Mouse (Mus musculus) liver, embryonic 14.5 days (tissue): ENCODE measurements around the gene Rps2. TPM values are rescaled to one million over a fixed set of nuclear protein-coding genes. Genes with fewer than 3 reads are reported as not detected.
A peak's percentile ranks its signal among the peaks of the same experiment; 100 is the strongest.

ENCODE experiments used
- ATAC-seq: fragments of 200-750 bp; cut with Nextera tagmentation; 2 replicates; pipeline ENCODE4 v1.8.0; 2017; ENCODE audit warnings: moderate number of reproducible peaks, mild to moderate bottlenecking, moderate library complexity; ENCODE audit not compliant: insufficient read depth
- DNase-seq, 3 experiments: peaks; one replicate each; pipeline ENCODE4 v3.0.0-alpha.2; 2012 to 2013; ENCODE audit warnings: low read depth in 3 of 3, low spot score in 3 of 3
- H3K27ac ChIP-seq: fragments of 300-500 bp; sonication (generic); 2 replicates; pipeline ENCODE4 v1.5.1; 2014; ENCODE audit warnings: moderate library complexity, mild to moderate bottlenecking, control low read depth, inconsistent platforms
- H3K27me3 ChIP-seq: fragments of 300-500 bp; sonication (generic); 2 replicates; pipeline ENCODE4 v1.6.1; 2014; ENCODE audit warnings: mild to moderate bottlenecking, low read length, moderate library complexity; ENCODE audit not compliant: control insufficient read depth, insufficient read depth
- H3K36me3 ChIP-seq: fragments of 300-500 bp; sonication (generic); replicated peaks from 2 replicates; pipeline ENCODE4 v1.6.1; 2014; ENCODE audit warnings: low read depth; ENCODE audit not compliant: control insufficient read depth, insufficient read depth
- H3K4me1 ChIP-seq, 2 experiments: fragments of 200-500 bp in 1 of 2; fragments of 300-500 bp in 1 of 2; sonication (generic) in 1 of 2; replicated peaks; 2 replicates each; pipeline ENCODE4 v1.6.1; 2012 to 2014; ENCODE audit warnings: antibody characterized with exemption in 1 of 2, inconsistent platforms in 1 of 2, low read length in 1 of 2; ENCODE audit not compliant: control insufficient read depth in 2 of 2, insufficient read depth in 2 of 2
- H3K4me2 ChIP-seq: fragments of 300-500 bp; sonication (generic); 2 replicates; pipeline ENCODE4 v1.6.1; 2014; ENCODE audit warnings: low read depth, mild to moderate bottlenecking, control low read depth, moderate library complexity
- H3K4me3 ChIP-seq, 2 experiments: fragments of 200-500 bp in 1 of 2; fragments of 300-500 bp in 1 of 2; sonication (generic) in 1 of 2; 2 replicates each; pipeline ENCODE4 v1.5.1; 2012 to 2014; ENCODE audit warnings: low read depth in 2 of 2, low read length in 2 of 2, mild to moderate bottlenecking in 2 of 2, control low read depth in 1 of 2, inconsistent platforms in 1 of 2, moderate library complexity in 1 of 2; ENCODE audit not compliant: insufficient read depth in 1 of 2
- H3K9ac ChIP-seq: fragments of 300-500 bp; sonication (generic); replicated peaks from 2 replicates; pipeline ENCODE4 v1.6.1; 2014; ENCODE audit warnings: mild to moderate bottlenecking, control low read depth, moderate library complexity
- H3K9me3 ChIP-seq: fragments of 300-500 bp; sonication (generic); 2 replicates; pipeline ENCODE4 v1.6.1; 2016; ENCODE audit warnings: low read length, mixed read lengths; ENCODE audit not compliant: control insufficient read depth
- CTCF ChIP-seq: IDR thresholded peaks from 2 replicates; pipeline ENCODE4 v1.5.1; 2016; ENCODE audit warnings: antibody characterized with exemption, low read depth, control low read depth
- EP300 ChIP-seq: IDR thresholded peaks from 2 replicates; pipeline ENCODE4 v1.6.1; 2016; ENCODE audit warnings: antibody characterized with exemption, low read depth
- WGBS: fragments of 180-500 bp; shearing (Covaris S2); extraction: QIAGEN DNeasy Blood & Tissue Kit; methylation state at CpG from one replicate; pipeline ENCODE4 v1.1.7; 2014; ENCODE audit not compliant: insufficient replicate concordance; 5-methylcytosine and 5-hydroxymethylcytosine counted together
- polyA plus RNA-seq, 2 experiments: library from polyadenylated mRNA; depleted of rRNA in 1 of 2; stranded (reverse) in 1 of 2; unstranded in 1 of 2; fragments of >200 nt; fragmentation: Nextera tagmentation in 1 of 2; extraction: Ambion mirVana in 1 of 2; gene quantifications; 2 replicates each; pipeline versions ENCODE4 v1.2.1 to v1.2.3; 2012 to 2014

Rps2 gene
- polyA plus RNA-seq, 2 experiments = 1,219 to 2,096 TPM

DNA sequence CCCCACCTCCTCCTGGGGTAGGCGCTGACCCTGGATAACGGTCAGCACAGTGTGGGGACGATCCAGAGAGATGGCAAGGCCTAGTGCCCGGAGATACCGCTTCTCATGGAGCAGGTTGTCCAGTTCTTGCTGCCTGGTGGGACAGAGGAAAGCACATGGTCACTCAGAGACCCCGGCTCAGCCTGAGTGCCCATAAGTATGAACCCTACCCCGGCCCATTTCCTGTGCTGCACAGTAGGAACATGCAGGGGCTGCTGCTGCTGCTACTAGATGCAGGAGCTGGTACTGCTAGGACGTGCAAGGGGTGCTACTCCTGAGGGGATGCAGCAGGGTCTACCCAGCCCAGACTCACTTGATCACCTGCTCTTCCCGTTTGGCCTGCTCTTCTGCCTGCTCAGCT is 16.7 kb upstream of the Rps2 start:
- WGBS = 81% methylated on average over 9 of the region's 9 CpGs
- Histone ChIP-seq H3K4me3 (no peak overlapping the region), H3K9ac (no peak overlapping the region), H3K27ac (no peak overlapping the region), H3K36me3 (peaks cover 14% of the 10 kb centered on the region), H3K4me1 (peaks cover 6 to 7% of the 10 kb centered on the region in 2 experiments), H3K9me3 (no peaks in the 10 kb centered on the region), H3K27me3 (no peaks in the 10 kb centered on the region), H3K4me2 (no peak overlapping the region)
- no peak for TF ChIP-seq EP300
- no peak for TF ChIP-seq CTCF
- no peak for DNase-seq
- no peak for ATAC-seq

DNA sequence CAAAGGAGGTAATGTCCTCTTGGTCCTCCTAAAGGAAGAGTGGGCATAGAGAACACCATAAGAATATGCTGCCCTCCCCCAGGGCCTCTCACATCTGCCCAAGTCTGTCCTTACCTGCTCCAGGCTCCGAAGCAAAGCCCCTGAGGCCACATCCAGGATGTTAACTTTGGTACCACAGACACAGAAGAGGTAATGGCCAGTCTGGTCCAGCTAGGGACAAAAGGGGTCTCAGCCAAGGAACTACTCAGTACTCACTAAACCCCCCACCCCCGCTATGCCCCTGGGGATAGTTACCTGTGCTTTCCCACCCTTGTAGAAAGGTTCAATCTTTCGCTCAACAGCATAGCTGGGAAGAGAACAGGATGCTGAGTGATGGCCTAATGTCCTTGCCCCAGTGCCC is 12.1 kb upstream of the Rps2 start:
- H3K27ac ChIP-seq = no peak overlapping the region
- H3K4me1 ChIP-seq = peaks cover 12 to 14% of the 10 kb centered on the region in 2 experiments
- TF ChIP-seq CTCF (no peak), EP300 (no peak)
- no peaks in the 10 kb centered on the region for H3K9me3 ChIP-seq
- H3K27me3 ChIP-seq = no peaks in the 10 kb centered on the region
- ATAC-seq (no peak), DNase-seq (no peak)
- H3K4me3 ChIP-seq = no peak overlapping the region
- WGBS = 80% methylated on average over 3 of the region's 3 CpGs
- peaks cover 14% of the 10 kb centered on the region for H3K36me3 ChIP-seq
- no peak overlapping the region for H3K9ac ChIP-seq
- H3K4me2 ChIP-seq = no peak overlapping the region; the same call in 1 of the 2 replicates

DNA sequence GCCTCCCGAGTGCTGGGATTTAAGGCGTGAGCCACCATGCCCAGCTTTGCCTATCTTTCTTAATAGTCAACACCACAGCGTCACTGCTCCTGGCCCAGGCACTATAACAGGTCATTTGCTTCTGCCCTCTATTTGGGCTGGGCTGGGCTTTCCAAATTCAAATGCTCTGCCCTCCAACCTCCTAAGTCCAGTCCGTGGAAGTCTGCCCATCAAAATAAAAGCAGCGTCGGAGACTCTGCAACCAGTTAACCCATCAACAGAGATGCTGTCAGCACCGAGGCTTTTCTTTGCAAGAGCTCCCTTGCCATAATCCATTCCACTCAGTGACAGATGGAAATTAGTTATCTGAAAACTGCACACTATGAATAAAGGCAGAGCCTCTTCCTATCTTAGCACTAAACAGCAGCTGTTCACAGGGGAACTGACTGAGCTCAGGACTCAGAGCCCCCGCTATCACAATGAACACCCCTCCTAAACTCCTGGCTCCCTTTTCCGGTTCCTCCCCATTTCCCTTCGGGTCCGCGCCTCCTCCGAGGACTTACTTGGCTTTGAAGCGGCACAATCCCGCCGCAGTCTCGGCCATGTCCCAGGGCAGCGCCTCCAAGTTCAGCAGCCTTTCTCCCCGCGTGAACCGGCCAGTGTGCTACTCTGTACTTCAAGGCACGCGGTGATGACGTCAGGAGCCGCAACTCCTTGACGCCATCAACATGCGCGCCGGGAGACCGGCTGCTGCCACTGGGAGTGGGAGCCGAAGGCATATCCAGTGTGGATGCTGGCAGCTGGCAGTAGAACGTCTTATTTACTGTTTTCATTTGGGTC is 10.7 kb upstream of the Rps2 start, which contains the start of gene Tbl3:
TSS of gene Tbl3 (minus strand) at position 679 of the 819 bp plus-strand sequence.
- ATAC-seq (peak; percentile 89), DNase-seq (peak; percentile 85 to 90 (median 88))
- H3K9me3 ChIP-seq = no peaks in the 10 kb centered on the region
- peak within 1 kb of the TSS; percentile 97 for H3K4me2 ChIP-seq
- TF ChIP-seq EP300 (peak; percentile 38; the same call in 1 of the 2 replicates), CTCF (no peak; the same call in 1 of the 2 replicates)
- H3K27ac ChIP-seq = peak within 1 kb of the TSS; percentile 90
- peaks cover 12 to 14% of the 10 kb centered on the region in 2 experiments for H3K4me1 ChIP-seq
- no peaks in the 10 kb centered on the region for H3K27me3 ChIP-seq
- peak within 1 kb of the TSS; percentile 83 for H3K9ac ChIP-seq
- H3K4me3 ChIP-seq = peak within 1 kb of the TSS; percentile 72 to 86
- 1% methylated on average over 32 of the region's 32 CpGs for WGBS
- H3K36me3 ChIP-seq = peaks cover 6% of the 10 kb centered on the region

DNA sequence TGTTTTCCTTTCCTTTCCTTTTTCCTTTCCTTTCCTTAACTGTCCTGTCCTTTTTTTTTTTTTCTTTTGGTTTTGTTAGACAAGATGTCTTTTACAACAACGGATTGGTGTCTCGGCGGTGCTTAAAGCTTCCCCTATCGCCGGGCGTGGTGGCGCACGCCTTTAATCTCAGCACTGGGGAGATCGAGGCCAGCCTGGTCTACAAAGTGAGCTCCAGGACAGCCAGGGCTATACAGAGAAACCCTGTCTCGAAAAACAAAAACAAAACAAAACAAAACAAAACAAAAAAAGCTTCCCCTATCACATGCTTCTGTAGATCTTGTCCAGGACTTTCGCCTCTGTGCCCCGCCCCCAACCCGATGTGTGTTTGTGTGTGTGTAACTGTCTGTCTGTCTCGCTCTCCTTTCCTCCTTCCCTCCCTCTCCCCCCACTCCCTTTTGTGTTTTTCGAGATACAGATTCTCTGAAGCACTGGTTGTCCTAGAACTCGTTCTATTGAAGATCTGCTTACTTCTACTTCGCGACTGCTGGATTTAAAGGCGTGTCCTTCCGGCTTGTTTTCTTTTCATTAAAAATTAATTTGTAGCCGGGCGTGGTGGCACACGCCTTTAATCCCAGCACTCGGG is 10.0 kb upstream of the Rps2 start:
- Histone ChIP-seq H3K27ac (peak overlapping the region; percentile 90), H3K4me1 (peaks cover 12 to 14% of the 10 kb centered on the region in 2 experiments), H3K36me3 (peaks cover 4% of the 10 kb centered on the region; the same call in 1 of the 2 replicates), H3K9ac (peak overlapping the region; percentile 83), H3K4me2 (peak overlapping the region; percentile 97), H3K27me3 (no peaks in the 10 kb centered on the region), H3K4me3 (peak overlapping the region; percentile 72 to 86), H3K9me3 (no peaks in the 10 kb centered on the region)
- ATAC-seq (peak; percentile 61; the same call in 1 of the 2 replicates), DNase-seq (no peak)
- 3% methylated on average over 24 of the region's 24 CpGs for WGBS
- TF ChIP-seq EP300 (no peak), CTCF (no peak)

DNA sequence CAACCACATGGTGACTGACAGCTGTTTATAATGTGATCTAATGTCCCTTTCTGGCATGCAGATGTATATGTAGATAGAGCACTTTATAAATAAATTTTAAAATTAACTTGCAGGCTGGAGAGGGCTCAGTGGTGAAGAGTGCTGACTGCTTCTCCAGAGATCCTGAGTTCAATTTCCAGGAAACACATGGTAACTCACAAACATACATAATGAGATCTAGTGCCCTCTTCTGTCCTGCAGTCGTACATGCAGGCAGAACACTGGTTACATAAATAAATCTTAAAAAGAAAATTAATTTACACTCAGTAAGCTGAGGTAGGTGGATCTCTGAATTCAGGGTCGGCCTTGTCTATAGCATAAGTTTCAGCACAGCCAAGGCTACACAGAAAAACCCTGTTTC is 9.3 kb upstream of the Rps2 start:
- DNase-seq = peak in 1 of 3 experiments; percentile 61
- no peaks in the 10 kb centered on the region for H3K27me3 ChIP-seq
- peaks cover 12 to 14% of the 10 kb centered on the region in 2 experiments for H3K4me1 ChIP-seq
- no peak for ATAC-seq
- H3K9ac ChIP-seq = no peak overlapping the region
- peaks cover 3% of the 10 kb centered on the region; the same call in 1 of the 2 replicates for H3K36me3 ChIP-seq
- TF ChIP-seq CTCF = peak; percentile 58; the same call in 1 of the 2 replicates
- TF ChIP-seq EP300 = no peak
- H3K27ac ChIP-seq = no peak overlapping the region
- H3K9me3 ChIP-seq = no peaks in the 10 kb centered on the region
- WGBS = 18% methylated on average over 2 of the region's 2 CpGs
- H3K4me3 ChIP-seq = peak overlapping the region in 1 of 2 experiments; percentile 86; a peak in 2 of 4 replicates
- H3K4me2 ChIP-seq = peak overlapping the region; percentile 97
